Mouse (Mus musculus) heart, adult 18-20 months (tissue): ENCODE data around the gene Nfic. TPM values are rescaled to one million over a fixed set of nuclear protein-coding genes. Genes with fewer than 3 reads are reported as not detected.
"Not testable (repeated sequence)": the region's sequence is repeated elsewhere in the genome, so short reads cannot be mapped to it uniquely, and the experiment has no call there.

ENCODE experiments used
- DNase-seq, 2 experiments: peaks; one replicate each; pipeline ENCODE4 v3.0.0; 2021 to 2022; ENCODE audit warnings: mixed read lengths in 1 of 2
- total RNA-seq, 2 experiments: library from RNA; stranded (reverse); gene quantifications; 2 replicates each; pipeline ENCODE4 v1.2.3; 2021

The Nfic gene
- total RNA-seq, 2 experiments from 2014 or later = 91.0 to 93.4 TPM

DNA sequence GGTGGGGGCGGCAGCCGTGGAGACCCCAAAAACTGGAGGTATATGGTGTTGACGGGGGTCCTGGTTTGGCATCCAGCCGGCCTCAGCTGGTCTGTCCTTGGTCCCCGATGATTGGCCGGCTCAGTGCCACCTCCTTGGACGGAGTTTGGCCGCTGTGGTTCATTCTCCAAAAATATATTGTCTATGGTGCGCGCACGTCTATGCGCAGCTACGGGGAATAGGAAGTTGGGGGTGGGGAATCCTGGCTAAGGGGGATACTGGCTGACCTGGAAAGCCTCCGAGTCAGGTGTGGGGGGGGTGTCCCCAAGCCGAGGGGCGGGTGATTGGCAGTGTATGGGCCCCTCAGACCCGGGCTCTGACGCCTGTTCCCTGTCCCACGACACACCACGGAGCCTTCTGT lies 5.0 kb upstream of the Nfic start:
- DNase-seq = no peak

DNA sequence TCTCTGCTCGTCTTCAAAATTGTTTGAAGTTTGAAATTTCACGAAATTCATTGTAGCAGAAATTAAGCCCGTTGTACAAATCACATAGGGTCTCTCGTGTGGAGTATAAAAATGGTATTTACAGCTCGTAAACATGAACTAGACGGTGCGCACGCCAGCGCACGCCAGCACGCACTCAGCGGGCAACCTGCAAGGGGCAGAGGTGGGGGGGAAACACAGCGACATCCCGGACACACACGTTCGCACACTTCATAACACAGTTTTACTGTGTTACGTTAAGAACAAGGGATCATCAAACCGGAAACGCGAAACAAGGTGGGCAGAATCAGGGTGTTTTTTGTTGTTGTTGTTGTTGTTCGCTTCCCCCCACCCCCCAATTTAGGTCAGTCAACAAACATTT lies 4.0 kb upstream of the Nfic start:
- no peak for DNase-seq

DNA sequence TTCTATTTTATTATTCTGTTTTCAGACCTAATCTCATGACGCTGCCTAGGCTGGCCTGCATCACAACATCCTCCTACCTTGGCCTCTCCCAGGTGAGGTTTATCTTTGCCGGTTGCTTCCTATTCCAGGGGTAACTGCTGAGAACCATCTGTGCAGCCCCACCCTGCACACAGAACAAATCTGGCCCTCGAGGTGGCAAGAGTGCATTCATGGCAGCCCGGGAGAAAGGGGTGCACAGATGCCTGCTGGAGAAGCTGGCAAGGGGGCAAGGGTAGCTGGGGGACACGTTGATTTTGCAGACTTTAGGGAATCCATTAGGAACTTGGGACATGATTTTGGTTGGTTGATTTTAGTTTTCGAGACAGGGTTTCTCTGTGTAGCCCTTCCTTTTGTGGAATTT lies 2.8 kb upstream of the Nfic start:
- no peak for DNase-seq

GRCm38 (mm10) chr10:81457624-81458023 lies 2.2 kb upstream of the Nfic start:
- DNase-seq = no peak

DNA sequence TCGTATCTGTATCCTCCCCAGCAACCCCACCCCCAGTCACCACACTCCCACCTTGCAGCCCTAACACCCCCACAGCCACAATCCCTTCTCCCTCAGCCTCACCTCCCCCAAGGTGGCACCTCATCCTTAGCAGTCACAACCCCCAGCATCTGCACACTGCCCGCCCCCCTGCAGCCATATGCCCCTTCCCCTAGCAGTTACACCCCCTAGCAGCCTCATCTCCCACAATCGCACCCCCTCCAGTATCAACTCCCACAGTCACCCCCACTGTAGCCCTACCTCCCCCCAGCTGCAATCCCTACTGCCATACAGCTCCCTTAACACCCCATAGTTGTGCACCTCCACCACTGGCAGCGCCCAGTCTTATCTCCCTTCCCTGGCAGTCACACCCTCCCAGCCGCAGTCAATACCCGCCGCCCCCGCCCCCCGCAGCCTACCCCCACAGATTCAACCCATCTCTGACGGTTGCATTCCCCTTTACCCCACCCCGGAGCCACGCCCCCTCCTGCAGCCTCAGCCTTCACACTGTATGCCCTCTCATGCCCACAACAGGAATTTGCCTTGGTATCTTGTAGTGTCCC lies 1.6 kb upstream of the Nfic start:
- no peak for DNase-seq

GRCm38 (mm10) chr10:81454106-81454505 lies 1.3 kb downstream of the Nfic start:
- no peak for DNase-seq

DNA sequence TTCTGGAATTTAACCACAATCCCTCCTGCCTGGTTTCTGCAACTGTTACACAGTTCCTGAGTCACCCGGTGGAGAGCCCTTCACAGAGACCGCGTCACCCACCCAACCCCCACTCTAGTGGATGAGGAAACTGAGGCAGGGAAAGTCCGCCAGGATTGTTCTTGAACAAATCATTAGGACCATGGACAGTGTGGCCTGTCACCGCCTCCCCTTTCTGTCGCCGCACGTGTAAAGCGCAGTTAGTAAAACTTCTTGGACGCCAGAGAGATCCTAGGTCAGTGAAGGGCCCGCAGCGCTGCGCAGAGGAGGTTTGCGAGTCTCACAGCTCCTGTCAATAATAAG lies 2.5 kb downstream of the Nfic start:
- no peak for DNase-seq

- DNase-seq = no peak
Measured at GRCm38 (mm10) chr10:81452237-81452946, 3.0 kb downstream of the Nfic start.

DNA sequence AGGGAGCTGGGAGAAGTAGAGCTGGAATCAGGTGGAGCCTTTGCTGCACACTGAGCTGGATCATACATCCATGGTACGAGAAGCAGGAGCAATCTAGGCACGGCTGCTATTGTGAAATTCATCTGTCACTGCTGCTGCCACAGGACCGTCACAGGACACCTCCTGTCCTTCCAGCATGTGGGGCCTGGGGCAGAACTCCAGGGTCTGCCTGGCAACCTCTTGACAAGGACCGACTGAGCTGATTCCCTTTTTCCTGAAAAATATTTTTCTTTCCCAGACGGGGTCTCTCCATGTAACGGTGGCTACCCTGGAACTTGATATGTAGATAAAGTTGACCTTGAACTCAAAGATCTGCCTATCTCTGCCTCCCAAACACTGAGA lies 4.1 kb downstream of the Nfic start:
- no peak for DNase-seq

DNA sequence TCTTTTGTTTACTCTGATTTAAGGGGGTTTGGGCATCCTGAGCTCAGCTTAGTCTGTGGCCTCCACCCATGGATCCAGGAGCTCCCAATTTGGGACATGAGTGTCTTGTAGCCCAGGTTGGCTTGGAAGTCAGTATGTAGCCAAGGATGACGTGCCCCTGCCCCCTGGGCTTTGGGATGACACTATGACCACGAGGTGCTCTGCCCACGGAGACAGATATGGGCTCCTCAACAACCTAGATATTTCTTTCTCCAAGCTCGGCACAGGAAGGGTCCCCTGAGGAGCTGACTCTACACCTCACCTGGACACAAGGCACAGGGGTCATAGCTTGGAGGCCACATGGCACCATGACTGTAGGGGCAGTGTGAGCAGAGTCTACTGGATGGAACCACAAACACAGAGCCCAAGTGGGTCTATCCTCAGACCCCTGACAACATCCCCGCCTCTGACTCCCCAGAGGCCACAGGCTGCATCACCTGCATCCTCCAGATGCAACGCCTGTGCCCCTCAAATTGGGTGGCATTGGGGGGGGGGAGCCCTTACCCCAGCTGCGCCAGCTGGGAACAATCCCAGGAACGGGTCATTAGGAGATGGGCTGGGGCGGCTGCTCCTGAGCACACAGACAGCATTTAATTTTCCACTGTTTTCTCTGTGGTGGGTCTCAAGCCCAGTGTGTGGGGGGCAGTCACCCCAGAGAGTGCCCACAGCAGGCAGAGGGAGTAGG lies 4.6 kb downstream of the Nfic start:
- no peak for DNase-seq

- DNase-seq = peak; percentile 77 to 92
Measured at GRCm38 (mm10) chr10:81450140-81450539, 5.3 kb downstream of the Nfic start.

- DNase-seq = not testable (repeated sequence)
Measured at GRCm38 (mm10) chr10:81445516-81445915, 9.9 kb downstream of the Nfic start.

DNA sequence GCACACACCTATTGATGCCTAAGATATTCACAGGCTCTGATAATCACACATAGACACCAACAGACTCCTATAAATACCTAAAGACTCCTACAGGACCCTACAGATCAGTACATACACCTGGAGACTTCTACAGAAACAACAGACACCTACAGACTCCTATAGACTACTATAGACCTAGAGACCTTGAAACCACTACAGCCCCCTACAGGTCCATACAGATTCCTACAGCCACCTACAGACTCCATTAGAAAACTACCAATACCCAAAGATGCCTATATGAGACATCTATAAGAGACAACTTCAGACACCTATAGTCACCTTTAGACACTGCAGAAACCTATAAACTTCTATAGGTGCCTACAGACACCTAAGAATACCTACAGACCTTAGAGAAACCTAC lies 14.4 kb downstream of the Nfic start:
- no peak for DNase-seq

GRCm38 (mm10) chr10:81435436-81435835 lies 20.0 kb downstream of the Nfic start:
- DNase-seq = peak; percentile 82 to 84

GRCm38 (mm10) chr10:81434361-81435263 lies 20.8 kb downstream of the Nfic start:
- peak; percentile 27 to 28 for DNase-seq

DNA sequence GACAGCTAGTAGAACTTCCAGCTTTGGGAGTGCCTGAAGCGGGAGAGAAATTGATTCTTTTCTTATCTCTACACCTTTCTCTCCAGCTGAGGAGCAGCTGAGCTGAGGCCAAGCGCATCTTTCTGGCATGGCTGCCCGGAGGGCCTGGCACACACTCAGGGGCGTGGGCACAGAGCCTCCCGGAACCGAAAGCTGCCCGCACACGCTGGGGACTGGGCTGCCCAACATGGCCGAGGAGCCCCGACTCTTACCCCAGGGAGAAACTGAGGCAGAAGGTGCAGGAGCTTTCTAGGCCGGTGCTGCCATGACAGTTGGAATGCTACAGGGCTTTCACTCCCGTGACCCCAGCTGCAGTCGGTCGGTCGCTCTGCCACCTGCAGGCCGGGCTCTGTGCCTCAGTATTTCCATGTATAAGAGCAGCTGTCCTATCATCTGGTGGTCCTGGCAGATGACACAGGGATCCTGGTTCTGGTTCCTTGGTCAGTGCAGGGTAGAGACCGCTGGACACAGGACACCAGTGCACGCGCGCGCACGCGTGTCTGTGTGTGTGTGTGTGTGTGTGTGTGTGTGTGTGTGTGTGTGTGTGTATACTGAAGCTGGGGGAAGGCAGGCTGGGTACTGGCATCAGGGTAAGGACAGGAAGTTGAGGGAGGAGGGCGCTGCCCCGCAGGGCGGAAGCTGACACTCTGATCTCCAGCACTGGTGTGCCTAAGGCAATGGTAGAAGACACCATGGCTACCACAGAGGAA lies 21.7 kb downstream of the Nfic start:
- peak; percentile 60 to 75 for DNase-seq

- DNase-seq = peak; percentile 95 to 98
Measured at GRCm38 (mm10) chr10:81432868-81433262, 22.6 kb downstream of the Nfic start.

- no peak for DNase-seq
Measured at GRCm38 (mm10) chr10:81432169-81432867, 23.1 kb downstream of the Nfic start.

- DNase-seq = peak; percentile 39
Measured at GRCm38 (mm10) chr10:81431526-81432168, 23.8 kb downstream of the Nfic start.

DNA sequence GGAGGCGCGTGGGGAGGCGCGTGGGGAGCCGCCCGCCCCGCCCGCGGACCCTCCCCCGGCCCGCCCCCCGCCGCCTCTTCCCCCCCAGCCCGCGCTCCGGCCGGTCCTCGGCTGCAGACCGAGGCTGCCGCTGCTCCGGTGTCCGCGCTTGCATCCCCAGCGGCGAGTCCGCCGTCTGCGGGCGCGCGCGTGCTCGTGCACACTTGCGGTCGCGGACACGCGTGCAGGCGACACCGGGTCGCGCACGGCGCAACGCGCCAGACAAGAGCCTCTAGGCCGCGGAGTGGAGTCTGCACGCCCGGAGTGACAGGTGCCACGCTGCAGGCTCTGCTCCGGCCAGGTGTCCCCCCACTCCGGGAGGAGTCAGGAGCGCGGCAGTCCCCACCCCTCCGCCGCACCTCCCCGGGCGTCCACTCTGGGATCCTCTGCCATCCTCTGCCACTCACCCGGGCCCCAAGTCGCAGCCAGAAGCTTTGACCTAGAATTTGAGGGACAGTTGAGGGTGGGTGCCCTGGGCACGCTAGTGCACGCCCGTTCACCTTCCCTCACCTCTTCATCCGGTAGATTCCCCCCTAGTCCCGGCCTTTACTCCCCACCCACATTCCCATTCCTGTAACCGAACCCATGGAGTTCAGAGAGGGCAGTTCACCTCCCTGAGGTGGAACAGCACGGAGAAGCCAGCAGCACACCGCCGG lies 24.5 kb downstream of the Nfic start:
- peak; percentile 70 to 77 for DNase-seq
